Mouse (Mus musculus) thymus, adult 2 months (tissue): ENCODE data around the gene Prdx6b.

Source experiments
- CTCF ChIP-seq: fragments of 200-500 bp; IDR thresholded peaks from 2 replicates; pipeline ENCODE4 v1.5.1; 2012; ENCODE audit warnings: mild to moderate bottlenecking, control low read depth, low read length, moderate library complexity, borderline replicate concordance; ENCODE audit not compliant: control insufficient read depth, poor library complexity, insufficient read depth; ENCODE audit errors: extremely low read depth
- POLR2A ChIP-seq: fragments of 200-500 bp; IDR thresholded peaks from 2 replicates; pipeline ENCODE4 v1.6.1; 2012; ENCODE audit warnings: mild to moderate bottlenecking, low read length, control low read depth, moderate library complexity; ENCODE audit not compliant: control insufficient read depth, poor library complexity, insufficient read depth; ENCODE audit errors: extremely low read depth

- TF ChIP-seq CTCF, result no peak
- TF ChIP-seq POLR2A, result no peak
Measured at GRCm38 (mm10) chr2:80303957-80304356, 11.7 kb downstream of the Prdx6b start.
